Mouse (Mus musculus): ENCODE measurements around the gene Gm20696. TPM values are rescaled to one million over a fixed set of nuclear protein-coding genes. Genes with fewer than 3 reads are reported as not detected.

Gm20696 gene
- polyA plus RNA-seq, 1 experiment from 2014 or later = 2.5 TPM

GRCm38 (mm10) chr6:99249496-99250030, 417.0 kb downstream of the Gm20696 start:
- Histone ChIP-seq H3K4me2 (ENCODE audit: low read depth, low read length) (no peak overlapping the region), H3K27ac (replicated peaks; ENCODE audit: low read depth, low read length) (no peak overlapping the region), H3K36me3 (replicated peaks; ENCODE audit: control insufficient read depth, insufficient read depth, low read depth, low read length) (no peaks in the 10 kb centered on the region), H3K4me3 (ENCODE audit: low read depth, low read length) (no peak overlapping the region), H3K4me1 (ENCODE audit: control insufficient read depth, insufficient read depth, low read length) (no peaks in the 10 kb centered on the region), H3K9me3 (replicated peaks; ENCODE audit: control insufficient read depth, low read length) (no peaks in the 10 kb centered on the region), H3K9ac (replicated peaks; ENCODE audit: low read length) (no peak overlapping the region), H3K27me3 (ENCODE audit: control insufficient read depth, insufficient read depth, low read length) (no peaks in the 10 kb centered on the region)
- WGBS = 83% methylated on average over 5 of the region's 5 CpGs
- DNase-seq (ENCODE audit: low spot score) (no peak), ATAC-seq (replicated peaks; ENCODE audit: insufficient number of reproducible peaks, low FRiP score, low TSS enrichment, low read depth) (no peak)

- Histone ChIP-seq H3K36me3 (replicated peaks; ENCODE audit: control insufficient read depth, insufficient read depth, low read depth, low read length) (no peaks in the 10 kb centered on the region), H3K4me3 (ENCODE audit: low read depth, low read length) (no peak overlapping the region), H3K4me2 (ENCODE audit: low read depth, low read length) (no peak overlapping the region), H3K9me3 (replicated peaks; ENCODE audit: control insufficient read depth, low read length) (no peaks in the 10 kb centered on the region), H3K9ac (replicated peaks; ENCODE audit: low read length) (no peak overlapping the region), H3K27me3 (ENCODE audit: control insufficient read depth, insufficient read depth, low read length) (no peaks in the 10 kb centered on the region), H3K27ac (replicated peaks; ENCODE audit: low read depth, low read length) (no peak overlapping the region), H3K4me1 (ENCODE audit: control insufficient read depth, insufficient read depth, low read length) (no peaks in the 10 kb centered on the region)
- WGBS = 85% methylated on average over 8 of the region's 8 CpGs
- DNase-seq (ENCODE audit: low spot score) (no peak), ATAC-seq (replicated peaks; ENCODE audit: insufficient number of reproducible peaks, low FRiP score, low TSS enrichment, low read depth) (no peak)
Measured at GRCm38 (mm10) chr6:99248396-99248795, 418.2 kb downstream of the Gm20696 start.

GRCm38 (mm10) chr6:99241625-99242395, 424.8 kb downstream of the Gm20696 start:
- WGBS = 97% methylated on average over 10 of the region's 10 CpGs
- H3K27ac ChIP-seq (replicated peaks; ENCODE audit: low read depth, low read length) = no peak overlapping the region

GRCm38 (mm10) chr6:99240764-99241163, 425.8 kb downstream of the Gm20696 start:
- no peaks in the 10 kb centered on the region for H3K27me3 ChIP-seq (ENCODE audit: control insufficient read depth, insufficient read depth, low read length)
- H3K4me2 ChIP-seq (ENCODE audit: low read depth, low read length) = no peak overlapping the region
- no peaks in the 10 kb centered on the region for H3K4me1 ChIP-seq (ENCODE audit: control insufficient read depth, insufficient read depth, low read length)
- no peak for DNase-seq (ENCODE audit: low spot score)
- no peak overlapping the region for H3K4me3 ChIP-seq (ENCODE audit: low read depth, low read length)
- no peak overlapping the region for H3K9ac ChIP-seq (replicated peaks; ENCODE audit: low read length)
- no peak for ATAC-seq (replicated peaks; ENCODE audit: insufficient number of reproducible peaks, low FRiP score, low TSS enrichment, low read depth)
- H3K9me3 ChIP-seq (replicated peaks; ENCODE audit: control insufficient read depth, low read length) = no peaks in the 10 kb centered on the region
- H3K36me3 ChIP-seq (replicated peaks; ENCODE audit: control insufficient read depth, insufficient read depth, low read depth, low read length) = no peaks in the 10 kb centered on the region
- H3K27ac ChIP-seq (replicated peaks; ENCODE audit: low read depth, low read length) = no peak overlapping the region

More at GRCm38 (mm10) chr6:99241625-99242395, 424.8 kb downstream of the Gm20696 start:
- DNase-seq (ENCODE audit: low spot score) = no peak
- Histone ChIP-seq H3K4me2 (ENCODE audit: low read depth, low read length) (no peak overlapping the region), H3K4me1 (ENCODE audit: control insufficient read depth, insufficient read depth, low read length) (no peaks in the 10 kb centered on the region), H3K4me3 (ENCODE audit: low read depth, low read length) (no peak overlapping the region), H3K9ac (replicated peaks; ENCODE audit: low read length) (no peak overlapping the region), H3K36me3 (replicated peaks; ENCODE audit: control insufficient read depth, insufficient read depth, low read depth, low read length) (no peaks in the 10 kb centered on the region), H3K27me3 (ENCODE audit: control insufficient read depth, insufficient read depth, low read length) (no peaks in the 10 kb centered on the region), H3K9me3 (replicated peaks; ENCODE audit: control insufficient read depth, low read length) (no peaks in the 10 kb centered on the region)
- ATAC-seq (replicated peaks; ENCODE audit: insufficient number of reproducible peaks, low FRiP score, low TSS enrichment, low read depth) = no peak

GRCm38 (mm10) chr6:99235588-99235987, 431.0 kb downstream of the Gm20696 start:
- no peak overlapping the region for H3K9ac ChIP-seq (replicated peaks; ENCODE audit: low read length)
- H3K4me3 ChIP-seq (ENCODE audit: low read depth, low read length) = no peak overlapping the region
- H3K9me3 ChIP-seq (replicated peaks; ENCODE audit: control insufficient read depth, low read length) = no peaks in the 10 kb centered on the region
- no peaks in the 10 kb centered on the region for H3K27me3 ChIP-seq (ENCODE audit: control insufficient read depth, insufficient read depth, low read length)
- H3K4me2 ChIP-seq (ENCODE audit: low read depth, low read length) = no peak overlapping the region
- no peak overlapping the region for H3K27ac ChIP-seq (replicated peaks; ENCODE audit: low read depth, low read length)
- no peaks in the 10 kb centered on the region for H3K4me1 ChIP-seq (ENCODE audit: control insufficient read depth, insufficient read depth, low read length)
- ATAC-seq (replicated peaks; ENCODE audit: insufficient number of reproducible peaks, low FRiP score, low TSS enrichment, low read depth) (no peak), DNase-seq (ENCODE audit: low spot score) (no peak)
- H3K36me3 ChIP-seq (replicated peaks; ENCODE audit: control insufficient read depth, insufficient read depth, low read depth, low read length) = no peaks in the 10 kb centered on the region
- 80% methylated on average over 8 of the region's 8 CpGs for WGBS

GRCm38 (mm10) chr6:99233411-99233810, 433.2 kb downstream of the Gm20696 start:
- no peak overlapping the region for H3K9ac ChIP-seq (replicated peaks; ENCODE audit: low read length)
- no peaks in the 10 kb centered on the region for H3K27me3 ChIP-seq (ENCODE audit: control insufficient read depth, insufficient read depth, low read length)
- H3K27ac ChIP-seq (replicated peaks; ENCODE audit: low read depth, low read length) = no peak overlapping the region
- no peaks in the 10 kb centered on the region for H3K9me3 ChIP-seq (replicated peaks; ENCODE audit: control insufficient read depth, low read length)
- no peak for ATAC-seq (replicated peaks; ENCODE audit: insufficient number of reproducible peaks, low FRiP score, low TSS enrichment, low read depth)
- DNase-seq (ENCODE audit: low spot score) = no peak
- no peaks in the 10 kb centered on the region for H3K36me3 ChIP-seq (replicated peaks; ENCODE audit: control insufficient read depth, insufficient read depth, low read depth, low read length)
- H3K4me3 ChIP-seq (ENCODE audit: low read depth, low read length) = no peak overlapping the region
- 90% methylated on average over 10 of the region's 10 CpGs for WGBS
- H3K4me2 ChIP-seq (ENCODE audit: low read depth, low read length) = no peak overlapping the region
- no peaks in the 10 kb centered on the region for H3K4me1 ChIP-seq (ENCODE audit: control insufficient read depth, insufficient read depth, low read length)

- H3K27me3 ChIP-seq (ENCODE audit: control insufficient read depth, insufficient read depth, low read length) = no peaks in the 10 kb centered on the region
- WGBS = 90% methylated on average over 6 of the region's 6 CpGs
- no peak overlapping the region for H3K9ac ChIP-seq (replicated peaks; ENCODE audit: low read length)
Measured at GRCm38 (mm10) chr6:99228336-99228870, 438.2 kb downstream of the Gm20696 start.

GRCm38 (mm10) chr6:99221147-99221546, 445.4 kb downstream of the Gm20696 start:
- H3K27me3 ChIP-seq (ENCODE audit: control insufficient read depth, insufficient read depth, low read length) = no peaks in the 10 kb centered on the region
- H3K4me3 ChIP-seq (ENCODE audit: low read depth, low read length) = no peak overlapping the region
- H3K27ac ChIP-seq (replicated peaks; ENCODE audit: low read depth, low read length) = no peak overlapping the region
- H3K4me1 ChIP-seq (ENCODE audit: control insufficient read depth, insufficient read depth, low read length) = no peaks in the 10 kb centered on the region
- H3K9ac ChIP-seq (replicated peaks; ENCODE audit: low read length) = no peak overlapping the region
- no peak for ATAC-seq (replicated peaks; ENCODE audit: insufficient number of reproducible peaks, low FRiP score, low TSS enrichment, low read depth)
- no peak overlapping the region for H3K4me2 ChIP-seq (ENCODE audit: low read depth, low read length)
- no peak for DNase-seq (ENCODE audit: low spot score)
- no peaks in the 10 kb centered on the region for H3K9me3 ChIP-seq (replicated peaks; ENCODE audit: control insufficient read depth, low read length)
- WGBS = 90% methylated on average over 5 of the region's 5 CpGs
- no peaks in the 10 kb centered on the region for H3K36me3 ChIP-seq (replicated peaks; ENCODE audit: control insufficient read depth, insufficient read depth, low read depth, low read length)

More at GRCm38 (mm10) chr6:99228336-99228870, 438.2 kb downstream of the Gm20696 start:
- H3K27ac ChIP-seq (replicated peaks; ENCODE audit: low read depth, low read length) = no peak overlapping the region
- no peak overlapping the region for H3K4me2 ChIP-seq (ENCODE audit: low read depth, low read length)
- no peaks in the 10 kb centered on the region for H3K36me3 ChIP-seq (replicated peaks; ENCODE audit: control insufficient read depth, insufficient read depth, low read depth, low read length)
- DNase-seq (ENCODE audit: low spot score) = no peak
- H3K9me3 ChIP-seq (replicated peaks; ENCODE audit: control insufficient read depth, low read length) = no peaks in the 10 kb centered on the region
- H3K4me3 ChIP-seq (ENCODE audit: low read depth, low read length) = no peak overlapping the region
- no peak for ATAC-seq (replicated peaks; ENCODE audit: insufficient number of reproducible peaks, low FRiP score, low TSS enrichment, low read depth)
- no peaks in the 10 kb centered on the region for H3K4me1 ChIP-seq (ENCODE audit: control insufficient read depth, insufficient read depth, low read length)

Measured in embryonic facial prominence, embryonic 11.5 days (tissue).